Mouse (Mus musculus): Measurements from ENCODE around the gene Mbtps1. TPM values are rescaled to one million over a fixed set of nuclear protein-coding genes. Genes with fewer than 3 reads are reported as not detected.

Mbtps1 gene
- 101 and 109 TPM in 2 replicates for total RNA-seq (2021)
- long read RNA-seq, experiment 1, full-length matches to known transcripts = 51 of 102 reads
- long read RNA-seq, experiment 1, partial matches to known transcripts = 30 of 102 reads
- long read RNA-seq, experiment 1, other reads (novel, unspliced or antisense) = 21 of 102 reads
- long read RNA-seq, experiment 2, full-length matches to known transcripts = 38 of 69 reads
- long read RNA-seq, experiment 2, partial matches to known transcripts = 19 of 69 reads
- long read RNA-seq, experiment 2, other reads (novel, unspliced or antisense) = 12 of 69 reads

- DNase-seq = peak; percentile 99
Measured at GRCm38 (mm10) chr8:119558603-119559401, at the start of gene Mbtps1. Gene Mbtps1, minus strand, starts transcription at chr8:119558735.

- no peak for DNase-seq
Measured at GRCm38 (mm10) chr8:119606224-119606623, 47.7 kb upstream of the Mbtps1 start.

GRCm38 (mm10) chr8:119604996-119605395 is 46.5 kb upstream of the Mbtps1 start, which contains the start of gene Taf1c:
Gene Taf1c, minus strand, starts transcription at chr8:119605222.
- peak; percentile 95 for DNase-seq

- DNase-seq = peak; percentile 23
Measured at GRCm38 (mm10) chr8:119604398-119604803, 45.9 kb upstream of the Mbtps1 start.

GRCm38 (mm10) chr8:119603771-119604170 is 45.2 kb upstream of the Mbtps1 start:
- peak; percentile 57 for DNase-seq

- DNase-seq = no peak
Measured at GRCm38 (mm10) chr8:119591456-119591855, 32.9 kb upstream of the Mbtps1 start.

GRCm38 (mm10) chr8:119590348-119590747 is 31.8 kb upstream of the Mbtps1 start:
- no peak for DNase-seq

GRCm38 (mm10) chr8:119588844-119589243 is 30.3 kb upstream of the Mbtps1 start:
- DNase-seq = no peak

- DNase-seq = no peak
Measured at GRCm38 (mm10) chr8:119588321-119588720, 29.8 kb upstream of the Mbtps1 start.

GRCm38 (mm10) chr8:119585901-119586300 is 27.4 kb upstream of the Mbtps1 start:
- no peak for DNase-seq

GRCm38 (mm10) chr8:119580441-119581161 is 22.1 kb upstream of the Mbtps1 start:
- no peak for DNase-seq

GRCm38 (mm10) chr8:119579096-119579495 is 20.6 kb upstream of the Mbtps1 start:
- no peak for DNase-seq

- no peak for DNase-seq
Measured at GRCm38 (mm10) chr8:119575366-119575726, 16.8 kb upstream of the Mbtps1 start.

GRCm38 (mm10) chr8:119574437-119575365 is 16.2 kb upstream of the Mbtps1 start, which contains the start of the genes Hsdl1 and Dnaaf1:
Gene Hsdl1, minus strand, starts transcription at chr8:119575183.
Gene Dnaaf1, plus strand, starts transcription at chr8:119575235.
- peak; percentile 99 for DNase-seq

GRCm38 (mm10) chr8:119572411-119572810 is 13.9 kb upstream of the Mbtps1 start:
- no peak for DNase-seq

- peak; percentile 29 for DNase-seq
Measured at GRCm38 (mm10) chr8:119571135-119571534, 12.6 kb upstream of the Mbtps1 start.

- no peak for DNase-seq
Measured at GRCm38 (mm10) chr8:119569881-119570280, 11.3 kb upstream of the Mbtps1 start.

- DNase-seq = no peak
Measured at GRCm38 (mm10) chr8:119568951-119569350, 10.4 kb upstream of the Mbtps1 start.

- DNase-seq = no peak
Measured at GRCm38 (mm10) chr8:119568251-119568650, 9.7 kb upstream of the Mbtps1 start.

- no peak for DNase-seq
Measured at GRCm38 (mm10) chr8:119566367-119566766, 7.8 kb upstream of the Mbtps1 start.

- no peak for DNase-seq
Measured at GRCm38 (mm10) chr8:119563849-119564251, 5.3 kb upstream of the Mbtps1 start.

- DNase-seq = no peak
Measured at GRCm38 (mm10) chr8:119559402-119559720, 826 bp upstream of the Mbtps1 start.
